Mouse (Mus musculus) heart, embryonic 10.5 days (tissue): Measurements from ENCODE around the gene Olfr1446. TPM values are rescaled to one million over a fixed set of nuclear protein-coding genes. Genes with fewer than 3 reads are reported as not detected.

Experiments used
- DNase-seq: peaks from one replicate; pipeline ENCODE4 v3.0.0-alpha.2; 2017; ENCODE audit warnings: low spot score
- H3K27ac ChIP-seq: fragments of 300-500 bp; sonication (generic); 2 replicates; pipeline ENCODE4 v1.5.1; 2016; ENCODE audit warnings: mild to moderate bottlenecking
- H3K27me3 ChIP-seq: fragments of 300-500 bp; sonication (generic); 2 replicates; pipeline ENCODE4 v1.6.1; 2016; ENCODE audit warnings: mild to moderate bottlenecking; ENCODE audit not compliant: poor library complexity, insufficient read depth, severe bottlenecking
- H3K36me3 ChIP-seq: fragments of 300-500 bp; sonication (generic); 2 replicates; pipeline ENCODE4 v1.6.1; 2016; ENCODE audit warnings: mild to moderate bottlenecking, moderate library complexity
- H3K4me1 ChIP-seq: fragments of 300-500 bp; sonication (generic); 2 replicates; pipeline ENCODE4 v1.6.1; 2016; ENCODE audit warnings: mild to moderate bottlenecking
- H3K4me3 ChIP-seq: fragments of 300-500 bp; sonication (generic); 2 replicates; pipeline ENCODE4 v1.5.1; 2016; ENCODE audit warnings: mild to moderate bottlenecking, moderate library complexity
- H3K9me3 ChIP-seq: fragments of 300-500 bp; sonication (generic); 2 replicates; pipeline ENCODE4 v1.6.1; 2016; ENCODE audit warnings: mild to moderate bottlenecking, moderate library complexity
- WGBS: fragments of 180-500 bp; shearing (Covaris S2); methylation state at CpG from one replicate; pipeline ENCODE4 v1.1.7; 2016; 5-methylcytosine and 5-hydroxymethylcytosine counted together
- polyA plus RNA-seq: library from polyadenylated mRNA; unstranded; fragments of >200 nt; fragmentation: Nextera tagmentation; extraction: Ambion mirVana; gene quantifications from 2 replicates; pipeline ENCODE4 v1.2.1, GENCODE M21; 2016

The Olfr1446 gene
- not detected in 2 replicates for polyA plus RNA-seq

GRCm38 (mm10) chr19:12893424-12893823 is at the start of gene Olfr1446:
TSS of gene Olfr1446 (minus strand) at chr19:12893524.
- H3K27ac ChIP-seq = no peak within 1 kb of the TSS
- WGBS = 78% methylated on average over 1 of the region's 1 CpGs
- H3K9me3 ChIP-seq = no peaks in the 10 kb centered on the region
- no peaks in the 10 kb centered on the region for H3K27me3 ChIP-seq
- no peak for DNase-seq
- no peaks in the 10 kb centered on the region for H3K4me1 ChIP-seq
- no peak within 1 kb of the TSS for H3K4me3 ChIP-seq
- no peaks in the 10 kb centered on the region for H3K36me3 ChIP-seq

DNA sequence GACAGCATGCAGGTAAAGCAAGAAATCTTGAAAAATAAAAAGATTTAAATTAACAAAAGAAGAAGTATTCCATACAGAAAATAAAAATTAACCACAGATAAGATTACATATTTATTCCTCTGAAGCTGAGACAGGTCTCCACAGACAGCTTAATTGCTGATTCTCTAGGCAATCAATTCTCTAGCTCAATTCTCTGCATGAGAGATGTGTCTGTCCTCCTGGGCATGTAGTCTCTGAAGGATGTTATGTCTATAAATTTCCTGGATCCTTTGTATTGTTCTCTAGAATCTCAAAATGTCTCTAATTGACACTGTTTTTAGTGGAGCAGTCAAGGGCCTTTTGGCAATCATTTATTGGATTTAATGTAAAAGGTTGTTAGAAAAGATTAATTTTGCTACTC is 37.2 kb upstream of the Olfr1446 start, which contains the start of gene Olfr1449:
TSS of gene Olfr1449 (plus strand) at position 301 of the 400 bp plus-strand sequence.
- H3K36me3 ChIP-seq = no peaks in the 10 kb centered on the region
- no peaks in the 10 kb centered on the region for H3K27me3 ChIP-seq
- no peaks in the 10 kb centered on the region for H3K4me1 ChIP-seq
- no peaks in the 10 kb centered on the region for H3K9me3 ChIP-seq
- no peak within 1 kb of the TSS for H3K4me3 ChIP-seq
- no peak for DNase-seq
- no peak within 1 kb of the TSS for H3K27ac ChIP-seq

DNA sequence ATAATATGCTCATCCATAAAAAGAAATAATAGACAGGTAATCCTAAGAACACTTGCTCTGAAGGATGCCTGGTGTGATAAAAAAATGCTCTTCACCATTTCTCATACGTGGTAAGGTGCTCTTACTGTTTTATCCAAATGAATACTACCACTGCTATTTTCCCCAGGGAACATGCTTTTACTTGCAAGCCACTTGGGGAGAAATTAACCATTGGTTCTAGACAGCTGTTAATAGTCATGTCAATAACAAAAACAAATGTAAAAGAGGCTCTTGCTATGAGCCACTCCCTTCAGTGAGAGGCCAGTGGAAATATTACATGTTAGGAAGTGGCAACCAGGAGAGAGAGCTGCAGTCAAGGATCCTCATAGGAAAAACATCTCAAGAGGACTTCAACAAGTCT is 31.0 kb upstream of the Olfr1446 start, which contains the start of gene Olfr1448:
TSS of gene Olfr1448 (minus strand) at position 101 of the 400 bp plus-strand sequence.
- no peak for DNase-seq
- Histone ChIP-seq H3K4me3 (no peak within 1 kb of the TSS), H3K27me3 (no peaks in the 10 kb centered on the region), H3K4me1 (no peaks in the 10 kb centered on the region), H3K9me3 (no peaks in the 10 kb centered on the region; the same call in 1 of the 2 replicates), H3K27ac (no peak within 1 kb of the TSS), H3K36me3 (no peaks in the 10 kb centered on the region)
- WGBS = 75% methylated on average over 1 of the region's 1 CpGs

DNA sequence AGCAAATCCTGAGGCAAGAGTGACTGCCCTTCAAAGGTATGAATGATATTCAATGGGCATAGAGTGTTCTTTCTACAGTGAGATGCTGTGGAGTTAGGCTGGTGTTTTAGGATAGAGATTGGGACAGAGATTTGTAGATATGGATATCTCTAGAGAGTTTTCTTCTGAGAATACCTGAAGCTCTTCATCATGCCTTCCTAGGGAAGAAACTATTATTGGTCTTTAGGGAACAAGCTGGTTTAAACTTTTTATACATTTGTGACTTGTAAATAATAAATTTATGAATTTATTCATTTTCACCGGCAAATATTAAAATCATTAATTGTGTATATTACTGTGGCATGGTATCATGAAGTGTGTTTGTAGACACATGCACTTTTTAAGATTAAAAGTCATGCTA is 10.3 kb upstream of the Olfr1446 start, which contains the start of gene Olfr1447:
TSS of gene Olfr1447 (minus strand) at position 101 of the 400 bp plus-strand sequence.
- Histone ChIP-seq H3K27me3 (no peaks in the 10 kb centered on the region), H3K4me3 (no peak within 1 kb of the TSS), H3K27ac (no peak within 1 kb of the TSS), H3K9me3 (no peaks in the 10 kb centered on the region), H3K36me3 (no peaks in the 10 kb centered on the region), H3K4me1 (no peaks in the 10 kb centered on the region)
- no peak for DNase-seq
- WGBS = 77% methylated on average over 1 of the region's 1 CpGs

- H3K4me1 ChIP-seq = no peaks in the 10 kb centered on the region
- H3K27me3 ChIP-seq = no peaks in the 10 kb centered on the region
- DNase-seq = no peak
- no peak within 1 kb of the TSS for H3K4me3 ChIP-seq
- H3K9me3 ChIP-seq = no peaks in the 10 kb centered on the region
- no peaks in the 10 kb centered on the region for H3K36me3 ChIP-seq
- 84% methylated on average over 2 of the region's 2 CpGs for WGBS
- H3K27ac ChIP-seq = no peak within 1 kb of the TSS
Measured at GRCm38 (mm10) chr19:12883555-12883954, 9.8 kb downstream of the Olfr1446 start, which contains the start of gene Olfr1445. TSS of gene Olfr1445 (plus strand) at chr19:12883855.

DNA sequence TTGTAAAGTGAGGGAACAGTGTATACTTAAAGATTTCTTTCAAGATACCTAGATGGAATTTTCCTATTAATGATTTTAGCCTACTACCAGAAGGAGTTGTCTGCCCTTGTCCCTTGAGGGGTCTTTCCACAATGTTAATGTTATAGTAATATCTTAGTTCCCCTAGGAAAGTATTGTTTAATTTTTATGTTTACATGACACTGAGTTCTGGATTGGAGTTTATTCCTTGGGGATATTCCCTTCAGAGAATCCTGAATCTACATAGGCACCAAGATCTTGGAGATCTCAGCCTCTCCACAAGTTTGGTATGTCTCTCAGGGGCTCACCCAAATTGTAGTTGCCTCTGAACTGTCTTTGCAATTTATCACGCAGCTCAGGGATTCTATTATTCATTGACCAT is 36.3 kb downstream of the Olfr1446 start, which contains the start of gene Olfr1444:
TSS of gene Olfr1444 (plus strand) at position 301 of the 400 bp plus-strand sequence.
- H3K4me1 ChIP-seq = no peaks in the 10 kb centered on the region
- WGBS = 39% methylated on average over 1 of the region's 1 CpGs
- H3K36me3 ChIP-seq = no peaks in the 10 kb centered on the region
- H3K9me3 ChIP-seq = no peaks in the 10 kb centered on the region
- H3K27me3 ChIP-seq = no peaks in the 10 kb centered on the region
- no peak within 1 kb of the TSS for H3K4me3 ChIP-seq
- no peak within 1 kb of the TSS for H3K27ac ChIP-seq
- DNase-seq = no peak

GRCm38 (mm10) chr19:12846382-12846781 is 46.9 kb downstream of the Olfr1446 start, which contains the start of gene Gm5244:
TSS of gene Gm5244 (plus strand) at chr19:12846682.
- Histone ChIP-seq H3K9me3 (no peaks in the 10 kb centered on the region), H3K27ac (no peak within 1 kb of the TSS), H3K27me3 (no peaks in the 10 kb centered on the region), H3K36me3 (no peaks in the 10 kb centered on the region), H3K4me1 (no peaks in the 10 kb centered on the region), H3K4me3 (no peak within 1 kb of the TSS)
- DNase-seq = no peak

- Histone ChIP-seq H3K27me3 (no peaks in the 10 kb centered on the region), H3K27ac (no peak overlapping the region), H3K9me3 (no peaks in the 10 kb centered on the region), H3K36me3 (no peaks in the 10 kb centered on the region), H3K4me3 (no peak overlapping the region), H3K4me1 (no peaks in the 10 kb centered on the region)
- WGBS = 86% methylated on average over 1 of the region's 1 CpGs
- no peak for DNase-seq
Measured at GRCm38 (mm10) chr19:12838507-12838906, 54.8 kb downstream of the Olfr1446 start.

Other genes with a start within 250 kb of the Olfr1446 start
- gene Olfr1442, start 223.1 kb downstream of the Olfr1446 start, polyA plus RNA-seq = not detected in 2 replicates
- gene Olfr1443, start 215.4 kb downstream of the Olfr1446 start, polyA plus RNA-seq = not detected in 2 replicates
- not detected in 2 replicates for gene Keg1, start 197.7 kb downstream of the Olfr1446 start, polyA plus RNA-seq
- 0.70 and 1.1 TPM in 2 replicates for gene Cntf, start 127.9 kb downstream of the Olfr1446 start, polyA plus RNA-seq
- 11.5 and 13.4 TPM in 2 replicates for gene Zfp91, start 97.4 kb downstream of the Olfr1446 start, polyA plus RNA-seq
- 0.46 and 0.54 TPM in 2 replicates for gene Lpxn, start 97.3 kb downstream of the Olfr1446 start, polyA plus RNA-seq
- not detected in 2 replicates for gene Gm5244, start 46.8 kb downstream of the Olfr1446 start, polyA plus RNA-seq
- gene Olfr1444, start 36.2 kb downstream of the Olfr1446 start, polyA plus RNA-seq = not detected in 2 replicates
- gene Olfr1445, start 9.7 kb downstream of the Olfr1446 start, polyA plus RNA-seq = not detected in 2 replicates
- gene Olfr1447, start 10.2 kb upstream of the Olfr1446 start, polyA plus RNA-seq = not detected in 2 replicates
- gene Olfr1448, start 30.9 kb upstream of the Olfr1446 start, polyA plus RNA-seq = not detected in 2 replicates
- not detected in 2 replicates for gene Olfr1449, start 37.3 kb upstream of the Olfr1446 start, polyA plus RNA-seq
- gene Olfr1450, start 56.7 kb upstream of the Olfr1446 start, polyA plus RNA-seq = not detected in 2 replicates
- not detected in 2 replicates for gene Olfr1451, start 101.5 kb upstream of the Olfr1446 start, polyA plus RNA-seq
- not detected in 2 replicates for gene Olfr1453, start 134.8 kb upstream of the Olfr1446 start, polyA plus RNA-seq
- not detected in 2 replicates for gene Olfr1454, start 167.1 kb upstream of the Olfr1446 start, polyA plus RNA-seq
- not detected in 2 replicates for gene Olfr1457, start 204.4 kb upstream of the Olfr1446 start, polyA plus RNA-seq
- gene Olfr1458, start 213.3 kb upstream of the Olfr1446 start, polyA plus RNA-seq = not detected in 2 replicates